Mouse (Mus musculus) CH12.LX (cell line): Measurements from ENCODE around the gene Gldn.

Experiments used
- CHD1 ChIP-seq: IDR thresholded peaks from 2 replicates; pipeline ENCODE4 v1.6.1; 2012; ENCODE audit warnings: low read depth, low read length, improper control_type of control experiment, inconsistent platforms
- CTCF ChIP-seq, 2 experiments: IDR thresholded peaks in 1 of 2; conservative IDR thresholded peaks in 1 of 2; 2 replicates each; pipeline ENCODE4 v1.5.1; 2011 to 2012; ENCODE audit warnings: low read depth in 2 of 2, low read length in 2 of 2, improper control_type of control experiment in 1 of 2, inconsistent platforms in 1 of 2, mild to moderate bottlenecking in 1 of 2, moderate library complexity in 1 of 2
- ETS1 ChIP-seq: conservative IDR thresholded peaks from 2 replicates; pipeline ENCODE4 v1.6.1; 2012; ENCODE audit warnings: low read depth, mild to moderate bottlenecking, inconsistent platforms, low read length, improper control_type of control experiment, moderate library complexity
- MAX ChIP-seq: IDR thresholded peaks from 2 replicates; pipeline ENCODE4 v1.6.1; 2011; ENCODE audit warnings: low read length, improper control_type of control experiment
- MEF2A ChIP-seq: IDR thresholded peaks from 2 replicates; pipeline ENCODE4 v1.6.1; 2014; ENCODE audit warnings: low read depth, mild to moderate bottlenecking, inconsistent platforms, low read length, improper control_type of control experiment, borderline replicate concordance
- MYC ChIP-seq: IDR thresholded peaks from 2 replicates; pipeline ENCODE4 v1.6.1; 2011; ENCODE audit warnings: low read depth, mild to moderate bottlenecking, improper control_type of control experiment, low read length
- NELFE ChIP-seq: IDR thresholded peaks from 2 replicates; pipeline ENCODE4 v1.6.1; 2011; ENCODE audit warnings: low read depth, low read length, improper control_type of control experiment
- POLR2A ChIP-seq: IDR thresholded peaks from 2 replicates; pipeline ENCODE4 v1.6.1; 2011; ENCODE audit warnings: low read depth, mild to moderate bottlenecking, improper control_type of control experiment, low read length
- RAD21 ChIP-seq: IDR thresholded peaks from 2 replicates; pipeline ENCODE4 v1.6.1; 2011; ENCODE audit warnings: low read depth, mild to moderate bottlenecking, low read length, improper control_type of control experiment, moderate library complexity
- SIN3A ChIP-seq: IDR thresholded peaks from 2 replicates; pipeline ENCODE4 v1.6.1; 2012; ENCODE audit warnings: low read length, improper control_type of control experiment, inconsistent platforms
- TCF12 ChIP-seq: IDR thresholded peaks from 2 replicates; pipeline ENCODE4 v1.6.1; 2014; ENCODE audit warnings: low read depth, mild to moderate bottlenecking, inconsistent platforms, low read length, improper control_type of control experiment
- USF2 ChIP-seq: conservative IDR thresholded peaks from 2 replicates; pipeline ENCODE4 v1.6.1; 2011; ENCODE audit warnings: low read depth, low read length, improper control_type of control experiment
- ZC3H11A ChIP-seq: IDR thresholded peaks from 2 replicates; pipeline ENCODE4 v1.6.1; 2012; ENCODE audit warnings: low read depth, mild to moderate bottlenecking, inconsistent platforms, low read length, improper control_type of control experiment
- ZKSCAN1 ChIP-seq: IDR thresholded peaks from 2 replicates; pipeline ENCODE4 v1.6.1; 2012; ENCODE audit warnings: low read depth, inconsistent platforms, low read length, improper control_type of control experiment, borderline replicate concordance

DNA sequence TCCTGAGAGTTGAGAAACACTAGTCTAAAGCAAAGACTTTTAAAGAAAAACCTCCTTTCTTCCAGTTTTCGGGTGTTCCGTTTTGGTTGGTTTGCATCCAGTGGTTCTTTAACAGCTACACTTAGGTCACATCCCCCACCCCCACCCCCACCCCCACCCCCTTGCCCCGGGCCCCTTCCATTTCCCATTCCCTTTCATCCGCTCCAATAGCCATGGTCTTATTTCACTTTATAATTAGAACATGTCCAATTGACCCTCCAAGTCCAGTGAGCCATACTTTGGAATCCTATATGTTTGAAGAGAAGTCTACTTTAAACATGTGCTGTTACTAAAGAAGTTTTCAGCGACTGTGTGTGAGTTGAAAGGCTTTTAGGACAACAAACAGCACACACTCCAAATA, 1.5 kb downstream of the Gldn start:
- TF ChIP-seq CTCF (conservative IDR thresholded peaks at IDR 0.05 in 1 of 2, IDR thresholded peaks at IDR 0.05 in 1 of 2; ENCODE audit: low read depth in 2 of 2, low read length in 2 of 2) (no peak), ZKSCAN1 (no peak), SIN3A (no peak), POLR2A (no peak), ZC3H11A (no peak), TCF12 (no peak), MEF2A (no peak), MAX (no peak), NELFE (no peak), USF2 (no peak), RAD21 (no peak), CHD1 (no peak), ETS1 (no peak), MYC (no peak)
